Mouse (Mus musculus): ENCODE measurements around the gene Phldb1. TPM values are rescaled to one million over a fixed set of nuclear protein-coding genes. Genes with fewer than 3 reads are reported as not detected.

Phldb1 gene
- total RNA-seq, 2 experiments from 2014 or later, result 0.76 to 2.6 TPM

DNA sequence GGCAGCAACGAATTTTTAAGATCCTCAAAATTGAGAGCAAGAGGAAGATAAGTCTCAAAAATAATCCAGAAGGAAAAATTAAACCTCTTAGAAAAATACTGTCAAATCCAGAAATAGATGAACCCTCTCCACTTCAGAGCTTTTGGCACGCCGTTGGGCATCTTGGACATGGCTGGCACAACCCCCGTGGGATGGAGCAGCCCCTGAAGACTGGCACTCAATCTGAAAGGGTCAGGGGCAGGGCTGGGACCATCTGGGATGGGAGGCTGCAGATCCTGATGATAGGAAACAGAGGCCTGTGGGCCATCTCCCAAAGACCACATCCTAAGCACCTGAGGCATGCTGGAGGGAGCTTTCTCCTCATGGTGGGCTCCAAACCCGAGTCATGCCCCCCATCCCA lies 24.8 kb downstream of the Phldb1 start:
- ATAC-seq (ENCODE audit: poor library complexity, severe bottlenecking), result no peak

DNA sequence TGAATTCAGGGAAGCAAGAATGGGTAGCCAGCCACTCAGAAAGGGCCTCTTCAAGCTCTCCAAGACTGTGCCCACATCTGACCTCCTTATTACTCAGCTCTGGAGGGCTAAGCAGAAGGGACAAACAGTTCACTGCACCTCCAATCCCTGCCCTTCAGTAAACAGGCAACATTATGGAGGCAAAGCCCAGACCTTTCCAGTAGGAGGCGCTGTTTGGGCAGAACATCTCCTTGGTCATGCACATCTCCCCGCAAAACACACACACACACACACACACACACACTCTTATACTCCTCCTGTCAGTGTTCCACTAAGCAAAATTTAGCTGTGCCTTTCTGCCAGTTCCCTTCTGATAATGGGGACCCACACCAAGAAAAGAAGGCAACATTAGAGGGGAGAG lies 25.4 kb downstream of the Phldb1 start:
- no peak for ATAC-seq (ENCODE audit: poor library complexity, severe bottlenecking)

DNA sequence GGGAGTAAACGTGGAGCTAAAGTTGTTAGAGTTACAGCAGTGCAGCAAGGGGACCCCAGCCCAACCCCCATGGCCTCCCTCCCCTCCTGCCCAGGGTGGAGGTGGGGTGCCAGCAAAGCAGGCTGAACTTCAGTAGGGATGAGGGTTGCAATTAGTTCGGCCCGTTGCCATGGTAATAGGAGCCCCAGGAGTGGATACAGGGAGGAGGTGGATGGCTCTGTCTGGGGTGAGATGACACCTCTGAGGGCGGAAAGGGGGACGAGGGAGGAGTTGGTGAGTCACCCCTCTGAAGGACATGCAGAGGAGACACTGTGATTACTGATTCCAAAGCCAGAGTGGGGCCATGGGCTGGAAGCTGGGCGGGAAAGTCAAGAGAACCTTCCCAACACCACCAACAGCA lies 26.1 kb downstream of the Phldb1 start:
- ATAC-seq (ENCODE audit: poor library complexity, severe bottlenecking), result no peak

DNA sequence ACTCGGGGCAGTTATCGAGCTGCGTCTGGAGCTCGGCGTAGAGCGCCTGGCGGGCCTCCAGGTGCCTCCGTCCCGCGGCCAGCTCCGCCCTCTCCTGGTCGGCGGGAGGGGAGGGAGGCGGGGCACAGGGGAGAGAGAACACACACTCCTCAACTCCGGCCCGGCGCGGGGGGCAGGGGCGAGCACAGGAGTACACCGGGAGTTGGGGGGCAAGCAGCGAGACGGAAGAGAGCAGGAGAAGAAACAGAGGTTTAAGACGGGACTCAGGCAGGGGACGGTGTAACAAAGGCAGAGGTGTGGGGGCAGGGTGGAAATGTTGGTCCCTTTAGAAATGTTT lies 26.6 kb downstream of the Phldb1 start:
- peak; percentile 54 for ATAC-seq (ENCODE audit: poor library complexity, severe bottlenecking)

DNA sequence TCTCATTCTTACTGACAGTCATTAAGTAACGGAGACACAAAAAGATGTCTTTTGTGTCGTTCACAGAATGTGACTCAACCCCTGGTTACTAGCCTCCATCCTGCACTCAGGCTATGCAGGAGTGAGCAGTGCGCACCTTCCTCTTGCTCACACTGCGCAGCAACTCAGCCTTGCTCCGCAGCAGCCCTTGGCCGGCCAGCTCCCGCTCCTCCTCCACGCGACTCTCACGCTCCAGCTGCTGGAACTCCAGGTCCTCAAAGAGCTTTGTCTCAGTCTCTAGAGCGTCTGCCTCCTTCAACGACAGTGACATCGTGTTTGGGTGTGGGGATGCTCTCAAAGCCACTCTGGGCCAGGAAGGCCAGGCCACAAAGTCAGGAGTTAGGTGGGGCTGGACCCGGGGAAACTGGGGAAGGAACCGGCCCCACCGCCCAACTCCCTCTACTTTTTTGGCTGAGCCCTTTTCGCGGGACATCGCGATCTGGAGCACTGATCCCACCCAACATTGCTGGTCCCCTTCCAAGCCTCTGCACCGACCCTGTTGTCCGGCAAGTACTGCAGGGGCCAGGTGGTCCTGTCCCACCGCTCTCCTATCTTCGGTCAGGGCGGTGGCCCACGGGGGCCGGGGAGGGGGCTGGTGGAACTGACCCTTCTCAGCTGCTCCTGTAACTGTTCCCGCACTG lies 27.1 kb downstream of the Phldb1 start:
- ATAC-seq (ENCODE audit: poor library complexity, severe bottlenecking), result no peak

DNA sequence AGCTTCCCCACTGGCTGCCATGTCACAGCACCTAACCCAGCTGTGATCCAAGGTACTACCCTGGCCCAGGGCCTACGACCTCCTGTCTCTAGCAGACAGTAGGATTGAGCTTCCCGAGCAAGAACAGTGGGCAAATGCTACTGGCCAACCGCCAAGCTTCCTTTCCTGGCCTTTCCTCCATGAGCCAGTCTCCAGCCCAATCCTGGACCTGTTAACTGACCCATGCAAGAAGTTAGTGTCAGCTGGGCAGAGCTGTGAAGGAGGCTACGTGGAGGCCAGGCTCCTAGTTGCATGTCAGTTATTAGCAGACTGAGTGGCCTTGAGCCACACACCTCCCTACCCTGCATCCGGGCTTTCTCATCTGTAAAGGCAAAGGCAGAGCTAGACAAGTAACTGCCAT lies 35.3 kb downstream of the Phldb1 start:
- ATAC-seq (ENCODE audit: poor library complexity, severe bottlenecking), result no peak

DNA sequence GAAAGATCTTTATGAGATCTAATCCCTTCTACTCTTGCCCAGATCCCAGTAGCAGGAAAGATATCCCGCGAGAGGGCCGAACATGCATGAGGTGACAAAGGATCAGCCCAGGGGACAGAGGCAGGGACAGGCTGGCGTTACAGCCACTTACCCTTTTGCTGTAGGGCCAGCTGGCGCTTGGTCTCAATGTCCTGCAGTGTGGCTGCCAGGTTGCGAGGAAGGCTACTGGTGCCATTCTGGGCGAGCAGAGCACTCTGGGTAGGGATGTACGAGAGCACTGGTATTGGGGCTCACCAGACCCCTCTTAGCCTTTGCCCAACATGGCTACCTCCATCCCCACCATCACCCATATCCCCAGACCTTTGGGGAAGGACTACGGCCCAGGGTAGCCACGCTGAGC lies 35.8 kb downstream of the Phldb1 start:
- ATAC-seq (ENCODE audit: poor library complexity, severe bottlenecking), result no peak

DNA sequence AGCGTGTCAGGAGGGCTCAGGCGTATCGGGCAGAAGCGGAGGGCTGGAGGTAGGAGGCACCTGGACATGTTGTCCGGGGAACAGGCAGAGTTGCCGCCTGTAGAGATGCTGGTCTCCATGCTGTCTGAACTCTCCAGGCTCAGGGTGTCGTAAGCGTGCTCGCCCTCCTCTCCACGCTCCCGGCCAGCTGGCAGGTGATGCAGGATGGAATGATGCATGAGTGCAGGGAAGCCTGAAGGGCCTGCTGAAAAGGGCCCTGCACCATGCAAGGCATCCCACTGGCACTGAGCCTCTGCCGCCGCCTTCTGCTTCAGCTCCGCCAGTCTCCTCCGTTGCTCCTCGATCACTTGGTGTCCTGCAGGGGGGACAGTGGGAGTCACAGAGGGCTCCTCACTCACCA lies 37.1 kb downstream of the Phldb1 start:
- ATAC-seq (ENCODE audit: poor library complexity, severe bottlenecking), result no peak

DNA sequence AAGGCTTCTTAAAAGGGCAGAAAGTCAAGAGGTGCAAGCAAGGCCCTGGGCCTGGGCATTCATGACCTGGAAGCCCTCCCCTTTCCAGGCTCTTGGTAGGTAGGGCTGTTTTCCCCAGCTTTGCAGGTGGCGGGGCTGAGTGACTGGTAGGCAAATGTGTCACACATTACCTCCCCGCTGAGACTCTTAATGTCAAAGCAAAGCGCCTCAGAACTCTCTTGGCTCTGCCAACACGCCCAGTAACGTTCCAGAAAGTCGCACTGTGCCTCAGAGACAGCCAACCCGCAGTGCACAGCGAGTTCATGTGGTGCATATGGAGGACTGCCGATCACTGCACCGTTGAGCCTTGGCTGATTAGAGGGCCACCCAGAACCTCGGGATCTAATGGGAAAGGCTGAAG lies 41.9 kb downstream of the Phldb1 start:
- ATAC-seq (ENCODE audit: poor library complexity, severe bottlenecking), result no peak

DNA sequence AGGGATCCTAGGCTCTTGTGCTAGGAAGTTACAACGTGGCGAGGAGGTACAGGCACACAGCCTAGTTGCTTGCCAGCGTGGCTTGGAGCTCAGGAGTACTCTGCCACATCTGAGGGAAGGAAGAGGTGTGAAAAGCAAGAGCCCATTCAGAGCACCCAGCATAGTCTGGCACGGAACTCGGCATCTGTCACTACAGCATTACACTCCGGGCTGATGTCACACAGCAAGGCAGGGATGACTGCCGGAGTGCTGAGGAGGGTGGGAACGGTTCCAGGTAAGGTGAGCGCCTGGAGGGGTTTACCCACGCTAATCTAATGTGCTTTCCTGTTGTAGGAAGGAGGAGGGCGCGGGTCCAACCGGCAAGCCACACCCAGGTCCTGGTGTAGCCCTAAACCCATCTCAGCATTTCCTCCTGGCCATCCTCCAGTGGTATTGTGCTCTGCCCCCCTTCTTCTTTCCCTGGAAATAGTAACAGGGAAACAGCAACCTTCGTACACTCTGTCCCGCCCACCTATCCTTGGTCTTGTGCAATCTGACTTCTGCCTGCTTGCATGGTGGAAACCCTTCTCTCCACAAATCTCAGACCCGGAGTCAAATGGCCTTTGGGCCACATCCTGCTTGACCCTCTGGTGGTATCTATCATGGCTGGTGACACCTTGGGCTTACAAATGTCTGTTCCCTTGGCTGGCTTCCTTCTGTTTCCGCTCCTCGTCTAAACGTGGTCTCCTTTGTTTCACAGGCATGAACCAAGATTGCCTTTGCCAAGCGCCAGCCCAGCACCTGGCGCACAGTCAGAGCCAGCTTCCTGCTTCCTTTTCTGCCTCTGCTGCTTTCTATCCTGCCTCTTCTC lies 43.1 kb downstream of the Phldb1 start:
- ATAC-seq (ENCODE audit: poor library complexity, severe bottlenecking), result no peak

DNA sequence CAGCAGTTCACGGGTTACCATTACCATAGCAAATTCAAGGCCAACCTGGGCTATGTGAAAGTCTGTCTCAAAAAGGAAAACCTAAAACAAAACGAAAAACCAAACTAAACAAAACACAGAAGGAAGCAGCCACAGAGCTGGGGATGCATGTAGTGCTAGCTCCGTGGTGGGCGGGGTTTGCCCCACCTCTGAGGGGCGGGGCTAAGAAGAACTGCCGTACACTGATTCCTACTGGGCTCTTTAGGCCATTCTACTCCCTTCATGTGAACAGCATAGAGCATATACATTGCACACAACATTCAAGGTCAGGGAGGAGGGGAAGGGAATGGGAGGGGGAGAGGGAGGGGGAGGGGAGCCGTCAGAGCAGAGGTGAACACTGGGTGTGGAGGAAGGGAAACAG lies 44.4 kb downstream of the Phldb1 start:
- ATAC-seq (ENCODE audit: poor library complexity, severe bottlenecking), result no peak

DNA sequence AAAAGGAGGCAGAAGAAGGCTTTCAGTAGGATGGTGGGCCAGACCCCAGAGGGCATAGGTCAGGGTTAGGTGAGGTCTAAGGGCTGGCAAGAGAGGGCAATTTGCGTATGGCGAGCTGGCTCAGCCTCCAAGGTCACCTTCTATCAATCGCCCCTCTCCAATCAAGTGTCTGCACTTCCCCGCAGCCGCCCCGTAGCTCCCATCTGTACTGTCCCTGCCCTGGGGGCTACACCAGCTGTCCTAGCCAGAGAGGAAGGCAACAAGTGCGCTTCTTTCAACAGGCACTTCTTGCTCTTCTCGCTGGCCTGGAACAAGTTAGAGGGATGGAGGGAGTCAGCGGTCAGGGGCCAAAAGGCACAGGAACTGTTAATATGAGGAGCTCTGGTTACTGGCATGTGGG lies 47.0 kb downstream of the Phldb1 start:
- ATAC-seq (ENCODE audit: poor library complexity, severe bottlenecking), result no peak

DNA sequence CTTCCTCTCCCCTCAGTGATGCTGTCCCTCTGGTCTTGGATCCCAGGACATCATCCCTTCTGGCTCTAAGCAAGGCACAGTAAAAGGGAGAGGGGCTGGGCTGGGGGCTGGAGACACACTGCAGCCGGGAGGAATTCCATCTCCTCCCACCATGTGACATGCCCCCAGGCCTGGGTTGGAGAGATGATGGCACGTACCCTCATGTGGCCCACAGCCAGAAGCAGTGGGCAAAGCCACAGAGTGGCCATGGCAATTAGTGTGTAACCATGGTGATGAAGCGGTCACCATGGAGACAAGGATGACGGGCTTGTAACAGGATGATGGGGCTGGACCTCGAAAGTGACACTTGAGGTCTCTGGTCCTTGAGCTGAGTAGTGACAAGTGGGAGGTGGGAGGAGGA lies 48.4 kb downstream of the Phldb1 start:
- no peak for ATAC-seq (ENCODE audit: poor library complexity, severe bottlenecking)

DNA sequence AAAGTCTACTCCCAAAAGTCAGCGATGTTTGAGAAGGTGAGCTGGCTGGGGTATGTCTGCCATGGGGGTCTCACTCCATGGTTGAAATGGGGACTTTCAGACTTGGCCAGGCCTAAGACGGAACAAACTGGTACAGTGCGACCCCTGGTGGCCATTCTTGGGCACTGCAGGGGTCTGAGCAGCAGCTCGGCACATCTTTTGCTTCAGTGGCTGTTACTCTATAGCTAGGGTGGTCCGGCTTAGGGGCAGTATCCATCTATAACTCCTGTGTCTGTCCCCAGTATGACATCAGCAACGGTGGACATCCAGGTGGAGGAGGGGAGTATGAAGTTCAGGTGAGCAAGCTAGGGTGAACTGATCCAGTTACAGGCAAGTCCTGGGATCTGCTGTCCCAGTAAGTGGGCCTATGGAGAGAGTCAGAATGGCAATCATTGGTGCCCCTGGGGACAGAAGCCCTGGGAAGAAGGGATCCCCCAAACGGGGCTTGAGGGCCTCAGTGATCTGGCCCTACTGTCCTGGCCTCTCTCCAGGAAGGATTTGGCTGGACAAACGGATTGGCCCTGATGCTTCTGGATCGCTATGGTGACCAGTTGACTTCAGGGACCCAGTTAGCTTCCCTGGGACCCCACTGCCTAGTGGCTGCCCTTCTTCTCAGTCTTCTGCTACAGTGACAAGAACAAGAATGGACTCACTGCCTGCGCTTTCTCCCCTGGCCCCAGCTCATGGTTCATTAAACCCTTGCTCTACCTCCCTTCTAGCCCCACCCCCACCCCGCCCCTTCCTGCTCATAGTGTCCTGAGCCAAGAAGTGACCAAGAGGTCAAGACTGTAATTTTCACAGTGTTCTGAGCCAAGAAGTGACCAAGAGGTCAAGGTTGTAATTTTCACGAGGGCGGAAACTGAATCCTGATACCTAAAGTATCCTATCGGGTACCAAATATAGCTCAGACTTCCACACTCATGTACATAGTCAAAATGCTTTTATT lies 49.4 kb downstream of the Phldb1 start:
- peak; percentile 80 for ATAC-seq (ENCODE audit: poor library complexity, severe bottlenecking)

DNA sequence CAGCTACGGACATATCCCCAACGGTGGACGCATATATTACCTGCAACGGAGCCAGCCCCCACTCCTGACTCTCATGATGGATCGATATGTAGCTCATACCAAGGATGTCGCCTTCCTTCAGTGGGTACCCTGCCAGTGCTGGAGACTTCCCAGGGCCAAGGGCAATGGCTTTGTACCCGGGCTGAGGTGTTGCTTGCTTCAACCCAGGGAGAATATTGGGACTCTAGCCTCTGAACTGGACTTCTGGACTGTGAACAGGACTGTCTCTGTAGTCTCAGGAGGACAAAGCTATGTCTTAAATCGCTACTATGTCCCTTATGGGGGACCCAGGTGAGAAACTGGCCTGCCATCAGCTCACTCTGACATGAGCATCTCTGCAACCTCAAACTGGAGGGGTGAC lies 52.0 kb downstream of the Phldb1 start:
- ATAC-seq (ENCODE audit: poor library complexity, severe bottlenecking), result no peak

DNA sequence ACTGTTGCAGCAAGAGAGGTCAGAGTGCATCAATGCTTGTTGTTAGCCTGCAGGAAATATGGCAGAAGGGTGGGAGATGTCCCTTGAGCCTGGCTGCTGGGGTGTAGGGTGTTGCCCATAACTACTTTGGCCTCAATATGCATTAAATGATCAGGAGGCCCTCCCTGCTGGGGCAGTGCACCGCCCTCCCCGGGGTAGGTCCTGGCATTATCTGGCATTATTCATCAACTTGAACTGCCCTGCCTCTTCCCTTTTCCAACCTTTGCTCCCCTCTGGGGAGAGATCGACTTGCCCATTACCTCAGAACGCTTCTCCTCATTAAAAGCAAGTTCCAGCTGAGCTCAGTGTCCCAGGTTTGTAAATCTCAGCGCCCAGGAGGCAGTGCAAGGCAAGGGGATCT lies 55.4 kb downstream of the Phldb1 start:
- no peak for ATAC-seq (ENCODE audit: poor library complexity, severe bottlenecking)

DNA sequence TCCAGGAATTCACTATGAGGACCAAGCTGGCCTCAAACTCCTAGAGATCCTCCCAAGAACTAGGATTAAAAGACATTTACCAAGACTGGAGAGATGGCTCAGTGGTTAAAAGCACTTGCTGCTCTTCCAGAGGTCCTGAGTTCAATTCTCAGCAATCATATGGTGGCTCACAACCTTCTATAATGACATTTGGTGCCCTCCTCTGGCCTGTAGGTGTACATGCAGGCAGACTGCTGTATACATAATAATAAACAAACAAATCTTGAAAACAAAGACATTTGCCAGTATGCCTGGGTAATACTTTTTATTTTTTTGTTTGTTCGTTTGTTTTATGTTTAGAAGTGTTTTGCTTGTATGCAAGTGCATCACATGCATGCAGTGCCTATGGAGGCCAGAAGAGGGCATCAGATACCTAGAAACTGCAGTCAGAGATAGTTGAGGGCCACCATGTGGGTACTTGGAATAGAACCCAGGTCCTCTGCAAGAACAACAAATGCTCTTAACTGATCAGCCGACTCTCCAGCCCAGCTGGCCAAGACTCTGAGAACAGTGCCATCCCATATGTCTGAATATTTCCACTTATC lies 56.6 kb downstream of the Phldb1 start:
- ATAC-seq (ENCODE audit: poor library complexity, severe bottlenecking), result no peak

DNA sequence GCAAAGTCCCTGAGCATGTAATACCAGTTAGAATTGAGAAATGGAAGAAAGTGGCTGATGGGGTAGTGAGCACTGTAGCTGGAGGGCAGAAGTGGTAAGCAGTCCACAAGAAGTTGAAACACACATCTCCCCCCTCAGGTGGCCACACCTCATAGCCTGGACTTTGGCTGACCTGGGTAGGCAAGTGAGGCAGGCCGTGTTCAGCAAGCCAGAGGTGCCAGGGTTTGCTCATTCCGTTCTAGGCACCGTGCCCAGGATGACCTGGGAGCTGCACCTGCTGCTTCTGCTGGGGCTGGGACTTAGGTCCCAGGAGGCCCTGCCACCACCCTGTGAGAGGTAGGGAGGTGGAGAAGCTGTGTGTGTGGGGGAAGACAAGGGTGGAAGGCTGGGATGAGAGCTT lies 62.0 kb downstream of the Phldb1 start, which contains the start of gene Treh:
TSS of gene Treh (plus strand) at position 229 of the 400 bp plus-strand sequence.
- no peak for ATAC-seq (ENCODE audit: poor library complexity, severe bottlenecking)

DNA sequence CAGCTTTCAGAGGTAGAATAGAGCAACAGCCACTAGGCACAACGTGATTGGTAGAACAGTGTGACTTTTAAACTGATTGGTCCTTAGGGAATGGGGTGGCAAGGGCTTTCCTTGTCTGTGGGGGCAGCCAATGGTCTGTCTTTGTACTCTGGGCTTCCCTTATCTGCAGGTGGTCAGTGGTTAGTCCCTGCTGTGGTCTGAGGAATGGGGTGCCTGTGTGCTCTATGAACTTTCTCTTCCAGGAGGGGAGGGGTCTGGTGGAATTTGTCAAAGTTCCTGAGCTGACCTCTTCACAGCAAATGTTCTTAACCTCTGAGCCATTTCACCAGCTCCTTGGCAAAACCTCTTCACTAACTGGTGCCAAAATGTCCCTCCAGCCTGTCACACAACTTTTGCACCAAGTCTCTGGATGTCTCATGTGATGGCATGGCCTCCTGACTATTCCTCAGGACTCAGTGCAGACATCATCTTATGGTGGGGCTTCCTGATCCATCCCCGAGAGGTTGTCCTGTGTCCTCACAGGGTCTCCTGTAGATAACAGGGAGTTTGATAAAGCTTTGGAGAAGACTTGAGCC lies 62.6 kb downstream of the Phldb1 start:
- ATAC-seq (ENCODE audit: poor library complexity, severe bottlenecking), result no peak

DNA sequence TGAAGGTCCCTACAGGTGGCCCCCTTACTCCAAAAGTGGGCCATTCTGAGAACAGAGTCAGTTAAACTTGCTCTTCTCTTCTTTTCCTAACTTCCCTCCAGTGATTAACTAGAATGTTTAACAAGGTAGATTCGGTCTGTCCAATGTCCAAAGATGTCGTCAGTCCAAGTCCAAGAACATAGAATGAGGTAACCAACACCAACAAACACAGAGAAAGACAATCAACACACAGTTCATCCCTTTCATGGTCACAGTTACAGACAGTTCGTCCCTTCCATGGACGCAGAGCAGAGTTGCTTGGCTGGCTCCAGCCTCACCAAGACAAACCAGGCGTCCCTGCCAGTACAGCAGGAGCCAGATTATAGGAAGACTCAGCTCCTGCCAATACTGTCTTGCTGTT lies 63.6 kb downstream of the Phldb1 start:
- no peak for ATAC-seq (ENCODE audit: poor library complexity, severe bottlenecking)

DNA sequence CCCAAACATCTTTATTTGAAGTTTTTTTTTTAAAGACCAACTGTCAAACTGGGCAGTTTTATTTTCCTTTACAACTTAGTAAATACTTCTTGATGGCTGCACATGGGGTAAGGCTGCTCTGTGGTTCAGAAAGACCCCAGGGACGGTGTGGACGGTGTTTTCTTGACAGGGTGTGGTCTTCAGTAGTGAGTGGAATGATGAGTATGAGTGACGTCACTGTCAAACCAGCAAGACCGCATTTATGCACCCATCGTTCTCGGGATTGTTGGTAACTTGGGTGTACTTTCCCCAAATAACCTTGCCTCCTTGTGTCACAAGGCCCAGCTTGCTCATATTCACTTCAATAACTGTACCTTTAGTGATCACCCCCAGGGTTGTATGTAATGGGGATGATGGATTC lies 71.3 kb downstream of the Phldb1 start:
- ATAC-seq (ENCODE audit: poor library complexity, severe bottlenecking), result no peak
